Mouse (Mus musculus): ENCODE data around the gene Sema6d. TPM values are rescaled to one million over a fixed set of nuclear protein-coding genes. Genes with fewer than 3 reads are reported as not detected.

Gene Sema6d
- polyA plus RNA-seq, 1 experiment: 8.5 TPM

DNA sequence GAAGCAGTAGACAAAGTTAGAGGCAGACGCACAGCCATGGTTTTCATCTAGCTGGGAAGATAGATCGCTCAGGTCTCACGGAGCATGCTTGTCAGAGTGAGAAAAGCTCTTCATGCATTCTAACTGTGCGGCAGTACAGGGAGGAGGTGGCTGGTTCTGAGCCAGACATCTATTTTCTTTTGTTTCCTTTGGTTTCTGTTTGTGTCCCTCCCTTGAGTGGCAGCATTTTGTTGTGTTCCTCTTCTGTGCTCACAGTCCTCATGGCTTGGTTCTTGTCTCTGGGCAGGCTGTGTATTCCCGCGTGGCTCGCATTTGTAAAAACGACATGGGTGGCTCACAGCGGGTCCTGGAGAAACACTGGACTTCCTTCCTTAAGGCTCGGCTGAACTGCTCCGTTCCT lies 567.6 kb downstream of the Sema6d start:
- no peak for DNase-seq (ENCODE audit: low spot score)

DNA sequence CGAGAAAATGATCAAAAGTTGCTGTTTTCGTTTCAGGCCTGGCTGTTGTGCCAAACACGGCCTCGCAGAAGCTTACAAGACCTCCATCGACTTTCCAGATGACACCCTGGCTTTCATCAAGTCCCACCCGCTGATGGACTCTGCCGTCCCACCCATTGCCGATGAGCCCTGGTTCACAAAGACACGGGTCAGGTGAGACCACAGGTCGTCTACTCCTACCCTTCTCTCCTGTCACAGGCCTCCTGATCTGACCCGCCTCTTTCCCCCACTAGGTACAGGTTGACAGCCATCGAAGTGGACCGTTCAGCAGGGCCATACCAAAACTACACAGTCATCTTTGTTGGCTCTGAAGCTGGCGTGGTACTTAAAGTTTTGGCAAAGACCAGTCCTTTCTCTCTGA lies 568.6 kb downstream of the Sema6d start:
- DNase-seq (ENCODE audit: low spot score): no peak

- no peak for DNase-seq (ENCODE audit: low spot score)
Measured at GRCm38 (mm10) chr2:124659601-124660000, 569.8 kb downstream of the Sema6d start.

- DNase-seq (ENCODE audit: low spot score): no peak
Measured at GRCm38 (mm10) chr2:124660686-124661085, 570.9 kb downstream of the Sema6d start.

DNA sequence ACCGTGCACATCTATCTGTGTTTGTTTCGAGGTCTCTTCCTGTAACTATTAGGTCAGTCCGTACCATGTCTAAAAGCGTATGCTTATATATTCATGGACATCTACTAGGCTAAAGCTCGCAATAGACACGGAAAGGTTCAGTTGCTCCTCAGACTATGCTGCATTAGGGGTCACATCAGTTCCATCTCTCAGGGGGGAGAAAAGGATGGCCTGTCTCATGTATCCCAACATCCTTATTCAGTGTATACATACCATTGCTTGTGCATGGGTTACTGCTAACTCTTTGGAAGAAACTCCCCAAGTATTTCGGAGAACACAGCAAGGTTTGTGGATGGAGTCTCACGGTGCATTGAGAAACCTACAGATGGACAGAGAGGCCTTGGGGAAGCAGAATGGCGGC lies 571.5 kb downstream of the Sema6d start:
- no peak for DNase-seq (ENCODE audit: low spot score)

- DNase-seq (ENCODE audit: low spot score): no peak
Measured at GRCm38 (mm10) chr2:124662257-124662656, 572.5 kb downstream of the Sema6d start.

- no peak for DNase-seq (ENCODE audit: low spot score)
Measured at GRCm38 (mm10) chr2:124664191-124664590, 574.4 kb downstream of the Sema6d start.

GRCm38 (mm10) chr2:124668431-124668830 lies 578.7 kb downstream of the Sema6d start:
- no peak for DNase-seq (ENCODE audit: low spot score)

GRCm38 (mm10) chr2:124673117-124673516 lies 583.3 kb downstream of the Sema6d start:
- no peak for DNase-seq (ENCODE audit: low spot score)

- no peak for DNase-seq (ENCODE audit: low spot score)
Measured at GRCm38 (mm10) chr2:124684481-124684901, 594.7 kb downstream of the Sema6d start.

GRCm38 (mm10) chr2:124690372-124690771 lies 600.6 kb downstream of the Sema6d start:
- no peak for DNase-seq (ENCODE audit: low spot score)

GRCm38 (mm10) chr2:124702621-124703020 lies 612.9 kb downstream of the Sema6d start:
- DNase-seq (ENCODE audit: low spot score): no peak

DNA sequence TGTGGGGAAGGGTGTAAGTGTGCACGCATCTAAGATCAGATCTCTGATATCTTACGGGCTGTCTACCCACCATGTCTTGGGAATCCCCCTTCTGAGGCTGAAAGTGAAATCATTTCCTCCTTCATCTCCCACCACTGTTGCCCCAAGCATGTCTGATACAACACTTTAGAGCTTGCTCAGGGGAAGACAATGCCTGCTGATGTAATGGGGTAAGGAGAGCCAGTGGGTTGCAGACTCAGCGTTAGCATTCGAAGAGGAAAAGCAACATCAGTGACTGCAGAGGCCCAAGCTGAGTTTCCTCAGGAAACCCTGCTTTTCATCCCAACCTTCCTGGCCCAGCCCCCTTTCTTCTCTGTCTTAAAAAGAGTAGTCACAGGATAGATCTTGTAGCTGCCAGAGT lies 615.2 kb downstream of the Sema6d start:
- DNase-seq (ENCODE audit: low spot score): no peak

GRCm38 (mm10) chr2:124705806-124706205 lies 616.0 kb downstream of the Sema6d start:
- DNase-seq (ENCODE audit: low spot score): no peak

- DNase-seq (ENCODE audit: low spot score): no peak
Measured at GRCm38 (mm10) chr2:124706896-124707295, 617.1 kb downstream of the Sema6d start.
